Mouse (Mus musculus): ENCODE measurements around the gene Gm20388.

DNA sequence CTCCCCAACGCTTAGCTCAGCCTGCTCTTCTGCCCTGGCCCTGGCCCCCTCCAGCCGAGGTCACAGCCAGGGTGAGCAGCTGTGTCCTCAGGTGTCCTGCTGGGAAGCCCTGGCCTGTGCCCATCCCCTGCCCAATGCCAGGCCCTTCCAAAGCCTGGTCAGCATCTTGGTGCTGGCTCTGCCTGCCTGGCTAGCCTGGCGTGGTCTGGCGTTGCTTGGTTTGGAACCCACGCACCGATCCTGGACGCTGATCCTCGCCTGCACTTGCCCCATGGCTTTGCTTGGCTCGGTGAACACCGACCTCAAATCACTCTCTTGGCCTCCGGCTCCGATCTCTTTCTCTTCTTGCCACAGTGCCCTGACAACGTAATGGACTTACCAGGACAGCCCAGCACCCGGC lies 152.1 kb downstream of the Gm20388 start:
- no peak for TF ChIP-seq CTCF (IDR thresholded peaks at IDR 0.05; ENCODE audit: low read depth)
- TF ChIP-seq EP300 (optimal IDR thresholded peaks at IDR 0.05) = no peak
